Mouse (Mus musculus): Measurements from ENCODE around the gene Kcnb1.

DNA sequence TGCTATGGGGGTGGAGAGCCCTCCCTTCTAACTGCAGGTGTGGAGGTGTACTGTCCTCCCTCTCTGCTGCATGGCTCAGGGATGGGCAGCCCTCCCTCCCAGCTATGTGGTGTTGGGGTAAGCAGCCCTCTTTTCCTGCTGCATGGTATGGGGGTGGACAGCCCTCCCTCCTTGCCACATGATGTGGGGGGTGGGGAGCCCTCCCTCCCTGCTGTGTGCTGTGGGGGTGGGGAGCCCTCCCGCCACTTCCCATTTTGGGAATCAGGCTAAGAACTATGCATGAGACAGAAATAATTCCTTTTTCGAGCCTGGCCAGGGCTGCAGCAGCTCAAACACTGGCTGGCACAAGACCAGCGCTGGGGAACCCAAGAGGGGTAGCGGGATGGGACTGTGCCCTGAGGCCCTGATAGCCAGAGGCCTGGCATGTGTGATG is 34.4 kb downstream of the Kcnb1 start:
- TF ChIP-seq CTCF (IDR thresholded peaks at IDR 0.05; ENCODE audit: control insufficient read depth, insufficient read depth, insufficient read length) (no peak), USF1 (IDR thresholded peaks at IDR 0.05; ENCODE audit: low read depth) (no peak), MAX (IDR thresholded peaks at IDR 0.05) (no peak)
